Mouse (Mus musculus) cerebellum, postnatal 10 days (tissue): Measurements from ENCODE around the gene Fam163a.

Experiments
- DNase-seq, 2 experiments: peaks; one replicate each; pipeline ENCODE4 v3.0.0; 2021; ENCODE audit warnings: mixed read lengths in 2 of 2

The Fam163a gene

GRCm38 (mm10) chr1:156201069-156201468 lies 3.8 kb downstream of the Fam163a start:
- no peak for DNase-seq

GRCm38 (mm10) chr1:156197588-156197987 lies 7.2 kb downstream of the Fam163a start:
- DNase-seq = no peak

GRCm38 (mm10) chr1:156193292-156193691 lies 11.5 kb downstream of the Fam163a start:
- no peak for DNase-seq

- DNase-seq = no peak
Observed at GRCm38 (mm10) chr1:156192853-156193252, 12.0 kb downstream of the Fam163a start.

DNA sequence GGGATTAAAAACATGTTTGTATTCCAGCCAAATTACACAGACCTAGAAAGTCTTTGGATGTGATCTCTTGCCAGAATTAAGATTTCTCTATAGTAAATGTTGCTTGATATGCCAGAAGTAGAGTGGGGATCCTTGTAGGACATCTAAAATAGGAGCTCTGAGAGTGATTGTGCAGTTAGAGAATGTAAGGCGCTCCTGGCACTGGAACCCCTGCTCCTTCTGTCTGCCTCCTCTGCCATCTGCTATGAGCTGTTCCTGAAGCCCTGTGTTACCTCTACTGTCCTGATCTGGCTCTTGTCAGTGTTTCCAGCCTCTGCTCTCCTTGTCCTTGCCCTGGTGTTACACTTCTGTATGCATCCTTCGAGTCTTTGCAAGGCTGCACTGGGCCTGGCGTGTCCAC lies 18.2 kb downstream of the Fam163a start:
- DNase-seq = peak; percentile 23

DNA sequence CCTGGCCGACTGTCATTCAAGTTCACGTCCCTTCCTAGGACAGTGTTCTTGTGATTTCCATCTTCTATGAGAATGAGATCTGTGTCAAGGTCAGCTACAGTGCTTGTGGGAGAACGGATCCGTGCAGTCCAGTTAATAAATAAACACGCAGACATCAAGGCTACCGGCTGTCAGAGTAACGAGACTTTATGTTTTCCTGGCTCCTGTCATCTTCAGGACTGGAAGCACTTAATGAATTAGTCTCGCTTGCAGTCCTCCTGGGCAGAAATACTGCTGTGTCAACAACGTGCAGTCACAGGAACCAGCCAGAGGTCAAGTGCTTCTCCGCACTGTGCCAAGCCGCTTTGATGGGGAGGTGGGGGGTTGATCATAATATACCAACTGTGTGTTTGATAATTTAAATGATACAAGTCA lies 20.7 kb downstream of the Fam163a start:
- DNase-seq = peak; percentile 11 to 19

- DNase-seq = no peak
Observed at GRCm38 (mm10) chr1:156183176-156183958, 21.5 kb downstream of the Fam163a start.

DNA sequence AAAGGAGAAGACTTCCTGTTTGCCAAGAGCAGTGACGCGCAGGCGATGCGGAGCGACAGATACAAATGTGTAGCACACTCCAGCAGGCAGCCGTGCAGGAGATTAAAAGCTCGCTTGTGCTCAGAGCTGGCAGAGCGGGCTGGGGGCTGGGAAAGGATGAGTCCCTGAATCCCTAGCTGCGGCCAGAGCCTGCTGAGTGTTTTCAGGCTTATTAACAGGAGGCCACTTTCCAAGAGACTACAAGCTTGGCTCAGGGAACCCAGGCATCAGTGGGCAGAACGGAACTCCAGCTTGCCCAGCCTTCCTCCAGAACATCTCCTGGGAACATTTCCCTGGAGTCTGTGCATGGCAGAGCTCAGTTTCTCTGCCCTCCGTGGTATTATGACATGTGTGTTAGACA lies 25.0 kb downstream of the Fam163a start:
- peak; percentile 83 to 92 for DNase-seq

GRCm38 (mm10) chr1:156168737-156169136 lies 36.1 kb downstream of the Fam163a start:
- peak; percentile 36 to 42 for DNase-seq

DNA sequence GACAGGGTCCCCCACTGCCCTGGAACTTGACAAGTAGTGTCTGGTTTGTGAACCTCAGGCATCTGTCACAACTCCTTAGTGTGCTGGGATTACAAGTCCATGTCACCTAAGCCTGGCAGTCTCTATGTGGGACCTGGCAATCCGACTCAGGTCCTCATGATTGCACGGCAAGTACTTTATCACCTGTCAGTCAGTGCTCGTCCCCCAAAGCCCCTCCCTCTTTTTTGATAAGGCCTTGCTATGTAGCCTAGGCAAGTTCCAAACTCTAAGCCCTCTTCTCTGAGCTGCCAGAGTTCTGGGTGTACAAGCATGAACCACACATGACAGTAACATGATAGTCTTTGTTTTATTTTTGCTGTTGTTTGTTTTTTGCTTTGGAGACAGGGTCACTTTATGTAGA lies 88.1 kb downstream of the Fam163a start:
- DNase-seq = no peak

GRCm38 (mm10) chr1:156113884-156114499 lies 90.8 kb downstream of the Fam163a start:
- DNase-seq = no peak

- DNase-seq = no peak
Observed at GRCm38 (mm10) chr1:156112142-156112541, 92.7 kb downstream of the Fam163a start.

DNA sequence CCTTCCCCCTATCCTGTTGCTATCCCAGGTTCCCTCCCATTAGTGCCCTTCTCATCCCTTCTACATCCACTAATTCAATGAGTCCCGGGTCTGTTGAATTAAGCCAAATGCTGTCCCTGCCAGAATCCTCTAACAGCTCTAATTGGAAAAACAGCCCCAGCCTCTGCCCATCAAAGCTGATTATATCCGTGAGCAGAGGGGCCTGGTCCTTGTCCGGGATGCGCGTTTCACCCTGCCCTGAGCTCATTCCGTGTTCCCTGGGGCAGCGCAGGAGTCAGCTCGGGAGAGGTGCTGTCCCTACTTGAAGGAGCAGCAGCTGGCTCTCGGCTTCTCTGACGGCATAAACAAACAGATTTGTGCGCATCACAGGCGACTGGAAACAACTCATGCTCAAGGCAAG lies 93.1 kb downstream of the Fam163a start:
- no peak for DNase-seq

DNA sequence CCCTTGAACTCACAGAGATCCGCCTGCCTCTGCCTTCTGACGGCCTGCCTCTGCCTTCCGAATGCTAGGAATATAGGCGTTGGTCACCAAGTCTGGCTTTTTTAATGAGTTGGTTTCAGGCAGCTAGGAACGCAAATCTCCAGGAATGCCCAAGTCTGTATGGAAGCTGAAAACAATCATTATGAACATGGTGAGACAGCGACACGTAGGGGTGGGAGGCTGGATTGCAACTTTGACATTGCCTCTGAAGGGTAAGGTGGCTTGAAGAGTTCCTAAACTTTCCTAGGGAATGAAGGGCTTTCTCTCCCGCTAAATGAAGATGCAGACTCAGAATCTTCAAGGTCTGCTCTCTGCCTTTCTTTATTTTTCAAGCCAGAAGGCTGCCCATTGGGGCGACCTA lies 93.7 kb downstream of the Fam163a start:
- DNase-seq = no peak

GRCm38 (mm10) chr1:156108400-156108799 lies 96.4 kb downstream of the Fam163a start:
- DNase-seq = no peak

DNA sequence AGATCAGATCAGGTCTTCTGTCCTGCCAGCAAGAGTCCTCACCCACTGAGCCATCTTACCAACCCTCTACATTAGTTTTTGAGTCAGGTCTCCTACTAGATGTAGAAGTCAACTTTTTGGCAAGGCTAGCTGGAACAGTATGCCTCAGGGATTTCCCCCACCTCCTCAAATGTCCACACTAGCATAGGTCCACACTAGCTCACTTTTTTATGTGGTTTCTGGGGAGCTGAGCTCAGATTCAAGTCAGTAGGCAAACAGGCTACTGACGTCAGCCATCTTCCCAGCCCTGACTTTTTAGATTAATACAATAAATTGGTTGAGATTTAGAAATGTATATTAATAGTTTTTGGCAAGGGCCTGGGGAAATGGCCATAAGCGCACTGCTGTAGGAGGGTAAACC lies 97.4 kb downstream of the Fam163a start:
- DNase-seq = no peak

- DNase-seq = no peak
Observed at GRCm38 (mm10) chr1:156105381-156105780, 99.4 kb downstream of the Fam163a start.

GRCm38 (mm10) chr1:156103763-156104162 lies 101.1 kb downstream of the Fam163a start:
- no peak for DNase-seq

GRCm38 (mm10) chr1:156091811-156092210 lies 113.0 kb downstream of the Fam163a start:
- no peak for DNase-seq

GRCm38 (mm10) chr1:156090042-156090441 lies 114.8 kb downstream of the Fam163a start:
- DNase-seq = no peak

DNA sequence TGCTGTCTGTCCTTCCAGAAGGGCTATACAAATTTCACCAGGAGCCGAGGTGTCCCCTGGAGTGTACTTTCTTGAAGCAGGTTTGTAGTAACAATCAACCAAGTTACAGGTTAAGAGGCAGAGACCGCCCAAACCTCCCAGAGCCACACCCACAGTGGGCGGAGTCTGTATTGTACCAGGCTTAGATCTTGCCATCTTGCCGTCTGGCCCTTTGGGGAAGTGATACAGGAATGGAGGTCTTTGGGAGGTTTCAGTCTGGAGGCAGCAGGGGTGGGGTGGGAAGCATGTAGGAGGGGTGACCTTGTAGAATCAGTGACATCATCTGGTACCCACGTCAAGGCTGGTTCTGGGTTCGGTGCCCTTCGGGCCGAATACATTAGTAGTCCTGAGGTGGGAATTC lies 115.3 kb downstream of the Fam163a start:
- DNase-seq = no peak

DNA sequence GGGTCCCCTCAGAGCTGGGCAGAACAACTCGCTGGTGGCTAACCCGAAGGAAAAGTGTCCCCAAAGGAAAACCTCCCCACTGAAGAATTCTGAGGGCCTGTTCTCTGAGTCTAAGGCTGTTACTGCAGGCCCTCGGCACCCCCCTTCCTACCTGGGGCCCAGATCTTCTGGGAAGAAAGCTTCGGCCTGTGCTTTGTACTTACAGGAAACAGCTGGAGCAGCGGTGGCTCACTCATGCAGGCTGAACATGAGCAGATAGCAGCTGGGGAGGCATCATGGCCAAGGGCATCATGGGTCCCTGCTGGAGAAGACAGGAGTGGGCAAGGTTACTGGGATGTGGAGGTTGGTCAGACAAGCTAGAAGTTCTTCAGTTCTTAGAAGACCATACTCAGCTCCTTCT lies 117.2 kb downstream of the Fam163a start:
- DNase-seq = no peak

DNA sequence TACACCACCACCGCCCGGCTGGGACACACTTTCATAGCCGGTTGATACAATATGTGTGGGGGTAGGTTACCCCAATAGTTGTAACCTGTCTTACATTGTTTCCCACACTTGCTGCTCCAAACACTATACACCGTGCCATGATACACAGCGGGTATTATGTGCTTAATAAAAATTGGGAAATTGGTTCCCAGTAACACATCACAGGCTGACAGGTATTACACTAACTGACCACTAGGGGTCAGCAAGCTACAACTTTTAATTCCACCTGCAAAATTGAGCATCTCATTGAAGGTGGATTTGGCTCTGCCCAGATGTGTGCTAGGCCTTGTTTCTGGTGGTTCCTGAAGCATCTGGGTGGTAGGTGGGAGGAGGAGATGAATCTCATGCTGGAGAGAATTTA lies 119.1 kb downstream of the Fam163a start:
- peak; percentile 46 to 66 for DNase-seq

- no peak for DNase-seq
Observed at GRCm38 (mm10) chr1:156084603-156085002, 120.2 kb downstream of the Fam163a start.

DNA sequence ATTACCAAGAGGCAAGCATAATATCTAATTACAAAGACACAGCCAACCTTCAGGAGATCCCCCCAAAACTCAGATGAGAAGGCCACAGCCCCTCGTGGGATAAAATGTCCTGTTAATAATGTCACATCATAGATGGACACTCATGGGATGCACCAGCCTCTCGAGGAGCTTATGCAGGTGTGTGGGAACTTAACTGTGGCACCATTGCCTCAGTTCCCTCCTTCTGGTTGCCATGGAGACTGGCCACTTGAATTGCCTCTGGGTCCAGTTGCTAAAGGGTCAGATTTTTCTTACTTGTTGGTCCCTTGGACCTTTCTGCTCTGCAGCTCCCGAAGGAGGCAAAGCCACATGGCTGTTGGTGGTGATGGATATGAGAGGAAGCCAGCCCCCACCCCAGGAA lies 127.2 kb downstream of the Fam163a start:
- DNase-seq = no peak
